Mouse (Mus musculus) MEL-GATA-1-ER (cell line): Measurements from ENCODE around the gene Tjap1.
A peak's percentile ranks its signal among the peaks of the same experiment; 100 is the strongest.

Experiments used
- DNase-seq: peaks from one replicate; pipeline ENCODE4 v3.0.0-alpha.2; 2012; ENCODE audit warnings: low read depth; ENCODE audit errors: extremely low read depth

Tjap1 gene

GRCm38 (mm10) chr17:46282483-46283123 is at the start of gene Tjap1:
Tjap1 (minus strand) TSS chr17:46283026.
- DNase-seq = peak; percentile 49

DNA sequence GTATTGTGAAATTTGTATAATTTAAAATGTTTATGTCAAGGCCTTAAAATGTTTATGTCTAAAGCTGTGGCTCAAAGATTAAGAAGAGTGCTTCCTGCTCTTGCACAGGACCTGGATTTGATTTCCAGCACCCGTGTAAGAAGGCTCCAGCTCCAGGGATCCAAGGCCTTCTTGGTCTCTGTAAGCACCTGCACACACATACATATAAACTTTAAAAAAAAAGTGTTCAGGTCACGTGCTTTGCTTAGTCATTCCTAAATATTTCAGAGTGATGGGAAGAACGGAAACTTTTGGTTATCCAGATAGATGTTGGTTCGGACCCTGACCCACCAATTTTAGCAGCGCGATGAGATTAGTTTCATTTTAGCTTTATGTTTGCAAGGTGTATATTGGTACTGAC is 45.9 kb upstream of the Tjap1 start:
- DNase-seq = no peak

GRCm38 (mm10) chr17:46327906-46328534 is 45.2 kb upstream of the Tjap1 start, which contains the start of gene Abcc10:
Abcc10 (minus strand) TSS chr17:46328352.
- peak; percentile 94 for DNase-seq

GRCm38 (mm10) chr17:46327413-46327905 is 44.6 kb upstream of the Tjap1 start:
- DNase-seq = no peak

GRCm38 (mm10) chr17:46322046-46322823 is 39.4 kb upstream of the Tjap1 start:
- no peak for DNase-seq

DNA sequence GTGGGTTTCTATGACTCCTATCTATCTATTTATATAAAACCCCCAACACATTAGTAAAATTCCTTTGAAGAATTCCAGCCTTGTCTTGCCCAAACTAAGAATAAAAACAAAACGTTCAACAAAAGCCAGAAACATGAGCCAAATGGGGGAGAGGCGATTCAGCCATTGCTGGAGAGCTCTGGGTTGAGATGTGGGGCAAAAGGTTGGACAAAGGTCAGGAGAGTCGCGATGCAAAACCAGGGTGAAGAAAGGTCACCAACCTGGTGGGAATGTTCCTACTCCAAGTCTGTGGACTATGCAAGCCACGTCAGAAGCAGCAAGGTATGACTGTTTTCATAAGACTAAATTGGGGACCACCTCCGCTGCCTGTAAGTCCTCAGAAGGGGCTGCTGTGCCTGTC is 37.7 kb upstream of the Tjap1 start:
- no peak for DNase-seq

- DNase-seq = no peak
These were observed 33.0 kb upstream of the Tjap1 start for GRCm38 (mm10) chr17:46315813-46316212.

GRCm38 (mm10) chr17:46313135-46313715 is 30.4 kb upstream of the Tjap1 start:
- DNase-seq = no peak

DNA sequence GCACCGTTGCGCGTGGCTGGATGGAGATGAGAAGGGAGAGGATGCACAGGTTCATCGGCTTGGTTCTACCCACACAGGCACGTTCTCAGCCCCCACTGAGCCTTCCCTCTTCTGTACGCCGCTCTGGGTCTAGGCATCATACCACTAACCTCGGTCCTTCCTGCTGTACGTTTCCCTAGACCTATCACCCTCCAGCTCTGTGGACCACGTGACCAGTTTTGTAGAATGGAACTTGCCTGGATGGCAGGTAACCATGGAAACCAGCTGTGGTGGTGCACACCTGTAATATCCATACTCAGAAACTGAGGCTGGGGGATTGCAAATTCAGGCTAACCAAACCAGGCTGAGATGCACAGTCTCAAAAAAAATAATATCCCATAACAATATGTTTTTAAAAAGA is 27.7 kb upstream of the Tjap1 start:
- DNase-seq = no peak

DNA sequence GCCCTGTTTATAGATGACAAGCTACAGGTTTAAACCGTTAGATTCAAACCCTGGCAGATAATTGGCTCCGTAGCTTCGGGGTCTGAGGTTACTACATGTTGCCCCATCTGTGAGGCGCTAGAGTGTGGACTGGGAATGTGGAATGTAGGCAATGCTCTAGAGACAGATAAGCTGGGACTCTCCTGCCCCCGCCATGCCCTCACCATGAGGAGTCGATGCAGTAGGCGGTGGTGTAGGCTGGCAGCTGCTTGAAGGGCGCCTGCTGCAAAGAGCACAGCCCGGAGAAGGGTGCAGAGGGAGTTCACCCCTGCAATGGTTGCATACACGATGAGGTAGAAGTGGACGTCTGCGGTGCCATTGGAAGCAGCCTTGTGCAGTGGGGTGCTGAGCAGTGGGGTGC is 27.0 kb upstream of the Tjap1 start:
- DNase-seq = no peak

DNA sequence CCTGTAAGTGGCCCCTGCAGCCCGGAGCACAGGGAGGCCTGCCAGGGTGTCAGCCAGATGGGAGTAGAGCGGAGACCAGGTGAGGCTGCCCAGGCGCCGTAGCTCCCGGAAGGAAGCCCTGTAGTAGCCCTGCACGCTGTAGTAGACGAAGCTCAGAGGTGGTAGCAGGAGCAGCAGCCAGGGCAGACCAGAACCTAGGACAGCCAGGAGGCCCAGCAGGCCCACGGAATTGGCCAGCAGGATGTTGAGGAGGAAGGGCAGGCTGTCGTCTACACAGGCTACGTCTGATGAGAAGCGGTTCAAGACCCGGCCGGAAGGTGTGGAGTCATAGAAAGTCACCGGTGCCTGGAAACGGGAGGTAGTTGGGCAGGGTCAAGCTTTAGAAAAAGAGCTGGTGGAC is 24.1 kb upstream of the Tjap1 start:
- DNase-seq = no peak

DNA sequence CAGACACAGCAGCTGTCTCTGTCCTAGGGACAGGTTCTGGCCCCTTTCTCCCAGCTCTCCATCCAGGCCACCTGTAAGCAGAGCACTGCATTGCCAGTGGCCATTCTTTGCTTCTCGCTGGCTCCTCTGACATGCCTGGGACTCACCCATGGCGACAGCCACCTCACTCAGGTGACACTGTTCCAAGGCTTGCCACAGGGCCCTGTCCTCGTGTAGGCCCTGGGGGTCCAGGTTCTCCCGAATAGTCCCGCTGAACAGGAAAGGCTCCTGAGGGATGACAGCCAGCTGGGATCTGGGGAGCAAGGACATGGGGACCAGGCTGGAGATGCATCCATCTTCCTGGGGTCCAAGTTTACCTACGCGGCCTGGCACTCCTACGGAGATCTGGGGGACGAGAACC is 21.4 kb upstream of the Tjap1 start:
- DNase-seq = no peak

DNA sequence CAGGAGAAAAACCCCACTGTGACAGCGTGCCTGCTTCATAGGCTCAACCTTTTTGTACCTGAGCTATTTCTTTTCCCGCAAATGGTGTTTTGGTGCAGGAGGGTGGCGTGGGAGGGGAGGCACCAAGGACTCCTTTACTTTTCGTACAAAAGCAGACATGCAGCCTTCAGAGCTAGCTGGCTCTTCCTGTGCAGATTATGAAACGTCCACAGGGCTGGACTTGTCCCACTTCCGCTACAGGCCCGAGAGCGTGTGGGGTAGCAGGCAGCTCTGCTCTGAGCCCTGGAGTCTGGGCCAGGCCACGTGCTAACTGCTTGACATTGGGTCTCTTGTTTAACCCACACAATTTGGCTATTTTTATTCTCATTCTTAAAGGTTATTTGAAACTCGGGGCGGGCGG is 19.1 kb upstream of the Tjap1 start:
- DNase-seq = no peak

- no peak for DNase-seq
These were observed 15.5 kb upstream of the Tjap1 start for GRCm38 (mm10) chr17:46298220-46298913.

DNA sequence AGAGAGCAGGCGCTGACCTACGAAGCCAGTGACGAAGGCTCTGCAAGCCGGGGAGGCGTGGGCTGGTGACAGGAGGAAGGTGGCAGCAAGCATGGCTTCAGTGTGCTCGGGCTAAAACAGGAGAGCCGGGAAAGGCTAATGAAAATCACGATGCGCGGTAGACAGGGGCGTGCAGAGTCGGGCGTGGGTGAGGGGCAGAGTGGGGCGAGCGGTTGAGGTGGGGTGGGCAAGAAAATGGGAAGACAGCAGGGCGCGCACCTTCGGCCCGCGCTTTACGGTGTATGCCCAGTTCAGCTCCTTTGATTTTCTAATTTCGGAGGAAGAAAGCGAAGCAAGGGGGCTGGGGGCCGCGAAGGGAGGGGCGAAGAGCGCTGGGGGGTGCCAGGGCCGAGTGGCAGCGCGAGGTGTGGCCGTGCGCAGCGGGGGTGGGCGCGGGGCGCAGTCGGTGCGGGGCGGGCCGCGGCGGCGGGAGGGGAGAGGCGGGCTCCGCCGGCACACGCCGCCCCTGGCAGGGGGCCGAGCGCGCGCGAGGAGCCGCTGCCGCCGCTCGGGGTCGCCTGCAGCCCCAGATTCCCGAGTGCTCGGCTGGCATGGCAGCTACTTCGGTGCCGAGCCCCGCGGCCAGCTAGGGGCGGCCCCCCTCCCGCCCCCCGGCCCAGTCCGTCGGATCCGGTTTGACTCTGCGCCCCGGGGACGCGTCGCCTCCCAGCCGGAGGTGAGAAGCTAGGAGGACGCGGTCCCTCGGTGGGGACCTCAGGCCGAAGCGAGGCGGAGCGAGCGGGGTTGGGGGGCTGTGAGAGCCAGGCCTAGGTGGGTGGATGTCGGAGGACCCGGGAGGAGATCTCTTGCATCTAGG is 14.8 kb upstream of the Tjap1 start, which contains the start of gene Dlk2:
Dlk2 (plus strand) TSS at position 58 of the 856 bp plus-strand sequence.
- DNase-seq = no peak

- DNase-seq = no peak
These were observed 14.2 kb upstream of the Tjap1 start for GRCm38 (mm10) chr17:46297028-46297363.

DNA sequence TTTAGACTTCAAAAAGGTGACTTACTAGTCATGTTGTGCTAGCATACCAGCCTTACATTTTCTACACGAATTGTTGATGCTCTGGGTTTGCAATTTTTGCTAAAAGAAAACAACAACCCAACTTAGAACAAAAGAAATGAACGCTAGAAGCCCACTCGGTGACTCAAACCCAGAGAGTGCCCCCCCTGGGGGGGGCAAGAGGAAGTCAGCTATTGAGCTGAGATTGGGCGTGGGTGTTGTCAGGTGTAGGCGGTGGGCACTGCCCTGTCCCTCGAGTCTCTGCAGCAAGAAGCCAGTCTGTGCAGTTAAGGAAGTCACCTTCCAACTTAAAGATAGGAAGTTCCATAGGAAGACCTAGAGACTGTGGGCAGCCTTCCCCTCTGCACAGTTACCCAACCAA is 13.8 kb upstream of the Tjap1 start:
- no peak for DNase-seq

GRCm38 (mm10) chr17:46287678-46288095 is 4.9 kb upstream of the Tjap1 start:
- no peak for DNase-seq

DNA sequence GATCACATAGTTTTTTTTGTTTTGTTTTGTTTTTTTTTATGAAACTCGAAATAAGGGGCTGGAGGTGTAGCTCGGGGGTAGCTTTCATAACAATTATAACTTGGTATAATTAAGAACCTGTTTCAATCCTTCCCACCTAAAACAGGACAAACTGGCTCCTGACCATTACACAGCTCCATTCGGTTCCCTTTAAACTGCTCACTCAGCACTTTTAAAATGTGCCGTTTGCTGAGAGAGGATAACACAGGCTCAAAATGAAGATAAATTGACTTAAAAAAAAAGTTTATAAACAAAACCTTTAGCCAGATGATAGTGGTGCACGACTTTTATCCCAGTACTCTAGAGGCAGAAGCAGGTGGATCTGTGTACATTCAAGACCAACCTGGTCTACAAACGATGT is 2.6 kb upstream of the Tjap1 start:
- DNase-seq = no peak

DNA sequence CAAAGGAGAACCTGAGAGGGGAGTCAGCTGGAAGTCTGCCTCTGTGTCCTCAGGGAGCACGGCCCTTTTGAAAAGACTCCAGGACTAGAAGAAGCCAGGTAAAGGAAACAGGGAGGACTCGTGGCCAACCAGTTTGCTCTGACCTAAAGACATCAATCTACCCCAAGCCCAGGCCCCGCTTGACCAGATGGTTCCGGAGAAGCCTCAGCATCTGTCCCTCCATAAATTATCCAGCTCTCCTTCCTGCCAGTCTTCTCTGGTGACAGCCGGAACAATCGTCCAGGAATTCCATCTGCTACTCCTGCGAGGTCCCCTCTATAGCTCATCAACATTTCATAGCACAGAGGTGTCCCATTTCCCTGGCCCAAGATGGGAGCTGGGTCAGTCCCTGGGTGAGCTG is 1.8 kb upstream of the Tjap1 start:
- no peak for DNase-seq
